Comparison of ENCODE assay signal across 17 mouse cellular contexts in the genomic region with DNA sequence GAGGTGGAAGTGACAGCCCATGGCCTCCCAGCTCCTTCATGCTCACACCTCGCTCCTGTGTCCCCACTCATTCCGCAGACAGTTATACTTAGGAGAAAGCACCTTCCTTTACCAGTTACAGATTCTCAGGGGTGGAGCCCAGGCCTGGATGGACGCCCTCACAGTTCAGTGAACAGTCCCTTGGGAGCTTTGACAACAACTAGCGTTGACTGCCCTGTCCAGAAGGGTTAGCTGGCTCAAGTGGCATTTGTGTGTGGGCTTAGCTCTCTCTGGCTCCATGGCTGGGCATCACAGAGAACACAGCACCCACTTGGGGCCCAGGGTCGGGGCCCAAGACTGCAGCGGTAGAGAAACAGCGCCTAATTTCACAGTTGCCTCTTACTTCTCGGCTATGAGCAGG. TPM values are rescaled to one million over a fixed set of nuclear protein-coding genes. Genes with fewer than 3 reads are reported as not detected.
DNase-seq lines count a peak whose midpoint lies in the region; ATAC-seq and TF ChIP-seq lines count a peak whose summit lies in the region.
"Had no signal": no experiment of that assay in that cellular context is flagged by ENCODE, and none has a peak within 500 bp of the region (broad histone marks: within the 10 kb centered on the region; RNA-seq: fewer than 3 reads in every experiment).

No protein-coding gene starts in this region.

- H3K4me3 ChIP-seq in limb, embryonic 15.5 days, result no peak overlapping the region
- no peak overlapping the region for H3K4me3 ChIP-seq in limb, embryonic 10.5 days
- H3K4me3 ChIP-seq in myocyte, result no peak overlapping the region
- H3K4me3 ChIP-seq: neural tube, embryonic 12.5 days had no signal

- no peak for ATAC-seq in limb, embryonic 15.5 days (ENCODE audit: insufficient number of reproducible peaks, low FRiP score, low TSS enrichment, low read depth)
- ATAC-seq: forebrain, embryonic 14.5 days; hindbrain, postnatal 0 days; midbrain, embryonic 16.5 days had no signal

- H3K9me3 ChIP-seq in limb, embryonic 15.5 days, result no peaks in the 10 kb centered on the region
- no peaks in the 10 kb centered on the region for H3K9me3 ChIP-seq in limb, embryonic 10.5 days (replicated peaks)
- H3K9me3 ChIP-seq: G1E; neural tube, embryonic 12.5 days had no signal

- peak; percentile 62 to 77 for DNase-seq in gastrocnemius, adult 8-10 months (ENCODE audit: low spot score in 2 of 2)
- no peak for DNase-seq in gastrocnemius, postnatal 4 days (ENCODE audit: low spot score in 2 of 2)
- DNase-seq in limb, embryonic 10.5 days (ENCODE audit: low spot score), result no peak
- peak; percentile 65 for DNase-seq in gastrocnemius, postnatal 25 days
- DNase-seq in right cerebral cortex, postnatal 14 days, result no peak
- DNase-seq in cerebellum, adult 9-11 months, result no peak
- DNase-seq: cerebellum, adult 18-20 months; kidney, adult 8-10 months; retina, postnatal 1 day had no signal

- peak overlapping the region; percentile 12; the same call in 1 of the 2 replicates for H3K27ac ChIP-seq in limb, embryonic 15.5 days
- H3K27ac ChIP-seq in limb, embryonic 10.5 days, result no peak overlapping the region
- H3K27ac ChIP-seq: hindbrain, postnatal 0 days; liver, embryonic 14.5 days; neural tube, embryonic 12.5 days had no signal

- no peak overlapping the region for H3K4me2 ChIP-seq in limb, embryonic 15.5 days
- H3K4me2 ChIP-seq in myocyte (ENCODE audit: low read depth), result peak overlapping the region; percentile 62
- H3K4me2 ChIP-seq: neural tube, embryonic 12.5 days had no signal

- H3K9ac ChIP-seq in limb, embryonic 15.5 days, result no peak overlapping the region
- H3K9ac ChIP-seq: liver, embryonic 14.5 days; neural tube, embryonic 12.5 days had no signal

- no peak overlapping the region for H3ac ChIP-seq in myocyte (ENCODE audit: control insufficient read depth, insufficient read length)

- H3K36me3 ChIP-seq in limb, embryonic 15.5 days, result peaks cover 87% of the 10 kb centered on the region
- H3K36me3 ChIP-seq in limb, embryonic 10.5 days, result peaks cover 92% of the 10 kb centered on the region
- peaks cover 60% of the 10 kb centered on the region for H3K36me3 ChIP-seq in myocyte (ENCODE audit: control insufficient read depth, insufficient read depth)

- no peak for TF ChIP-seq POLR2A in myocyte (IDR thresholded peaks at IDR 0.05; ENCODE audit: insufficient read length, low read depth)

- H3K79me2 ChIP-seq in myocyte (ENCODE audit: control insufficient read depth, insufficient read depth), result no peaks in the 10 kb centered on the region

- 80% methylated on average over 8 of the region's 8 CpGs for WGBS in limb, embryonic 15.5 days
- 87% methylated on average over 8 of the region's 8 CpGs for WGBS in limb, embryonic 10.5 days

- H3K27me3 ChIP-seq in limb, embryonic 15.5 days, result no peaks in the 10 kb centered on the region
- no peaks in the 10 kb centered on the region for H3K27me3 ChIP-seq in limb, embryonic 10.5 days (ENCODE audit: low read depth, poor library complexity, severe bottlenecking)
- no peaks in the 10 kb centered on the region for H3K27me3 ChIP-seq in myocyte (ENCODE audit: control insufficient read depth, insufficient read depth, insufficient read length)
- H3K27me3 ChIP-seq: neural tube, embryonic 12.5 days had no signal

- H3K4me1 ChIP-seq in limb, embryonic 15.5 days, result peaks cover 15% of the 10 kb centered on the region
- peaks cover 3% of the 10 kb centered on the region for H3K4me1 ChIP-seq in limb, embryonic 10.5 days
- H3K4me1 ChIP-seq: neural tube, embryonic 12.5 days had no signal

TF ChIP-seq in myocyte, 11 proteins besides CTCF, POLR2A, EP300 and RAD21:
- TF ChIP-seq CEBPB (IDR thresholded peaks at IDR 0.05; ENCODE audit: insufficient read depth, poor library complexity, severe bottlenecking) (no peak), TCF3 (IDR thresholded peaks at IDR 0.05; ENCODE audit: insufficient read length, low read depth) (no peak), POLR2AphosphoS2 (IDR thresholded peaks at IDR 0.05; ENCODE audit: insufficient read length, low read depth) (no peak), MYOD1 (IDR thresholded peaks at IDR 0.05; ENCODE audit: control insufficient read depth in 1 of 3, insufficient read length in 2 of 3, low read depth in 2 of 3) (no peak), MYOG (IDR thresholded peaks at IDR 0.05; ENCODE audit: control insufficient read depth in 1 of 3, insufficient read depth in 1 of 3, insufficient read length in 2 of 3, low read depth in 2 of 3) (no peak), TCF12 (IDR thresholded peaks at IDR 0.05; ENCODE audit: insufficient read depth, poor library complexity, severe bottlenecking) (no peak)

RNA-seq across cellular contexts. Expression of a gene that starts 8.0 kb away (rescaled TPM):
- 10 to 100 TPM; 76.6 to 84.7 (median 80.3) TPM for total RNA-seq in gastrocnemius, adult 8-10 months (2022)
- 10 to 100 TPM; 60.4 to 61.3 TPM for total RNA-seq in gastrocnemius, postnatal 4 days (2021)
- 5.4 and 6.0 TPM in 2 replicates for polyA plus RNA-seq in limb, embryonic 15.5 days (2015; fragmentation: Nextera tagmentation; extraction: Ambion mirVana)
- polyA plus RNA-seq in limb, embryonic 10.5 days (2016; fragmentation: Nextera tagmentation; extraction: Ambion mirVana), result 2.8 and 3.8 TPM in 2 replicates
- total RNA-seq in gastrocnemius, postnatal 25 days (2021), result 10 to 100 TPM; 70.7 to 76.5 TPM
- 78.0 TPM for polyA plus RNA-seq in myocyte (2012; fragmentation: generic; extraction: Trizol)

RNA-seq across cellular contexts. Expression of a gene that starts 43.3 kb away (rescaled TPM):
- total RNA-seq in gastrocnemius, adult 8-10 months (2022), result 1 to 10 TPM; 4.8 to 6.5 (median 5.2) TPM
- total RNA-seq in gastrocnemius, postnatal 4 days (2021), result 10 to 100 TPM; 19.0 to 19.2 TPM
- polyA plus RNA-seq in limb, embryonic 15.5 days (2015; fragmentation: Nextera tagmentation; extraction: Ambion mirVana), result 67.1 and 70.2 TPM in 2 replicates
- 62.2 and 70.4 TPM in 2 replicates for polyA plus RNA-seq in limb, embryonic 10.5 days (2016; fragmentation: Nextera tagmentation; extraction: Ambion mirVana)
- 1 to 10 TPM; 5.9 to 6.1 TPM for total RNA-seq in gastrocnemius, postnatal 25 days (2021)
- polyA plus RNA-seq in myocyte (2012; fragmentation: generic; extraction: Trizol), result 66.8 TPM

RNA-seq across cellular contexts. Expression of a gene that starts 43.7 kb away (rescaled TPM):
- total RNA-seq in gastrocnemius, adult 8-10 months (2022), result 10 to 100 TPM; 21.8 to 29.7 (median 24.0) TPM
- 10 to 100 TPM; 20.7 to 22.5 TPM for total RNA-seq in gastrocnemius, postnatal 4 days (2021)
- polyA plus RNA-seq in limb, embryonic 15.5 days (2015; fragmentation: Nextera tagmentation; extraction: Ambion mirVana), result 35.0 and 36.0 TPM in 2 replicates
- polyA plus RNA-seq in limb, embryonic 10.5 days (2016; fragmentation: Nextera tagmentation; extraction: Ambion mirVana), result 48.6 and 53.9 TPM in 2 replicates
- total RNA-seq in gastrocnemius, postnatal 25 days (2021), result 10 to 100 TPM; 20.4 to 21.7 TPM
- polyA plus RNA-seq in myocyte (2012; fragmentation: generic; extraction: Trizol), result 52.7 TPM

RNA-seq across cellular contexts. Expression of a gene that starts 46.6 kb away (rescaled TPM):
- 10 to 100 TPM; 10.2 to 18.0 (median 13.5) TPM for total RNA-seq in gastrocnemius, adult 8-10 months (2022)
- total RNA-seq in gastrocnemius, postnatal 4 days (2021), result 10 to 100 TPM; 16.6 to 17.4 TPM
- polyA plus RNA-seq in limb, embryonic 15.5 days (2015; fragmentation: Nextera tagmentation; extraction: Ambion mirVana), result 20.2 and 27.8 TPM in 2 replicates
- 23.8 and 24.6 TPM in 2 replicates for polyA plus RNA-seq in limb, embryonic 10.5 days (2016; fragmentation: Nextera tagmentation; extraction: Ambion mirVana)
- total RNA-seq in gastrocnemius, postnatal 25 days (2021), result 10 to 100 TPM; 12.1 to 16.0 TPM
- 40.6 TPM for polyA plus RNA-seq in myocyte (2012; fragmentation: generic; extraction: Trizol)

Comparison
In these comparisons a context has a peak if more than half of its experiments do, and no peak if none do; other contexts are left out.
1. DNase-seq: peak in gastrocnemius, adult 8-10 months (2 of 2) and gastrocnemius, postnatal 25 days (single experiment); none in gastrocnemius, postnatal 4 days (0 of 2), limb, embryonic 10.5 days (single experiment), right cerebral cortex, postnatal 14 days (single experiment) and cerebellum, adult 9-11 months (single experiment).